Mouse (Mus musculus): ENCODE data around the gene H60c. TPM values are rescaled to one million over a fixed set of nuclear protein-coding genes. Genes with fewer than 3 reads are reported as not detected.

Gene H60c
- polyA plus RNA-seq, 2 experiments: not detected

DNA sequence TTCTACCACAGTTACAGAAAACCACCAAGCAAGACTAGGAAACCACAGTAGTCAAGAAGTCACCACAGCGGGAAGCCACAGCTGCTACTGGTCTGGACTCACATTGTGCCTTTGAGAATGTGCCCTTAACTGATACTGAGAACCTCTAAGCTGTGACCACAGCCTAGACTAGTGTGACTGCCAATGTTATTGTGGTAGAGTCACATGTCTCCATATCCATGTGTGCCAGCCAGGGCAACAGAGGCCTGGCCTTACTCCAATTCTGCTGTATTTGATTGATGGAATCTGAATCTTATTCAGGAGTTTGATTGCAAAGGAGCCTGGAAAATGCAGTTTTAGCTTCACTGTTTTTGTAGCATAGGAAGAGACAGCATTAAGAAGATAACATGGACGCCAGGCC, 13.5 kb upstream of the H60c start:
- Histone ChIP-seq H3K9ac (replicated peaks) (no peak overlapping the region), H3K36me3 (replicated peaks; ENCODE audit: control insufficient read depth, insufficient read depth, low read depth) (no peaks in the 10 kb centered on the region), H3K9me3 (ENCODE audit: control insufficient read depth, low read length) (no peaks in the 10 kb centered on the region), H3K4me3 (ENCODE audit: insufficient read depth in 1 of 2, low read depth in 2 of 2, low read length in 2 of 2) (no peak overlapping the region), H3K4me1 (replicated peaks; ENCODE audit: control insufficient read depth in 2 of 2, insufficient read depth in 2 of 2, low read length in 1 of 2) (no peaks in the 10 kb centered on the region), H3K27me3 (ENCODE audit: control insufficient read depth, insufficient read depth, low read length) (no peaks in the 10 kb centered on the region), H3K4me2 (ENCODE audit: low read depth) (no peak overlapping the region), H3K27ac (no peak overlapping the region)
- TF ChIP-seq CTCF (IDR thresholded peaks at IDR 0.05; ENCODE audit: low read depth): no peak
- TF ChIP-seq EP300 (IDR thresholded peaks at IDR 0.05; ENCODE audit: low read depth): no peak
- 23% methylated on average over 2 of the region's 2 CpGs for WGBS (ENCODE audit: insufficient replicate concordance)
- DNase-seq (ENCODE audit: low read depth in 3 of 3, low spot score in 3 of 3) (no peak), ATAC-seq (ENCODE audit: insufficient read depth) (no peak)

DNA sequence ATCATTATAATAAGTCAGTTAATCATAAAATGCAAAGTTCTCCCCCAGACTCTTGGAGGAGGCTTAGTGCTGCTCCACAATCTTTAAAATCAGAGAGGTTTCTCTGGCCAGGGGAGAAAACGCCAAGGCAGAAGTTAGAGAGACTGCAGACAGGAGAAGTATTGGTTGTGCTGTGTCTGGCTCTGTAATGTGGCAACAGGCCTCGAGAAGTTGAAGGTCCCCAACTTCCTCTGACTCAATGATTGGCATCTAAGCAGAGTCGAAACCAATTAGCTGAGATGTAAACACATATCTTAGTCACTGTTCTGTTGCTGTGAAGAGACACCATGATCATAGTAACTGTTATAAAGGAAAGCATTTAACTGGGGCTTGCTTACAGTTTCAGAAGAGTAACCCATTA, 6.5 kb upstream of the H60c start:
- DNase-seq (ENCODE audit: low read depth in 3 of 3, low spot score in 3 of 3) (no peak), ATAC-seq (ENCODE audit: insufficient read depth) (no peak)
- Histone ChIP-seq H3K36me3 (replicated peaks; ENCODE audit: control insufficient read depth, insufficient read depth, low read depth) (no peaks in the 10 kb centered on the region), H3K4me2 (ENCODE audit: low read depth) (no peak overlapping the region), H3K4me1 (replicated peaks; ENCODE audit: control insufficient read depth in 2 of 2, insufficient read depth in 2 of 2, low read length in 1 of 2) (no peaks in the 10 kb centered on the region), H3K27me3 (ENCODE audit: control insufficient read depth, insufficient read depth, low read length) (no peaks in the 10 kb centered on the region), H3K9me3 (ENCODE audit: control insufficient read depth, low read length) (no peaks in the 10 kb centered on the region), H3K9ac (replicated peaks) (no peak overlapping the region), H3K4me3 (ENCODE audit: insufficient read depth in 1 of 2, low read depth in 2 of 2, low read length in 2 of 2) (no peak overlapping the region), H3K27ac (no peak overlapping the region)
- no peak for TF ChIP-seq EP300 (IDR thresholded peaks at IDR 0.05; ENCODE audit: low read depth)
- TF ChIP-seq CTCF (IDR thresholded peaks at IDR 0.05; ENCODE audit: low read depth): no peak
- WGBS (ENCODE audit: insufficient replicate concordance): 29% methylated on average over 3 of the region's 3 CpGs

DNA sequence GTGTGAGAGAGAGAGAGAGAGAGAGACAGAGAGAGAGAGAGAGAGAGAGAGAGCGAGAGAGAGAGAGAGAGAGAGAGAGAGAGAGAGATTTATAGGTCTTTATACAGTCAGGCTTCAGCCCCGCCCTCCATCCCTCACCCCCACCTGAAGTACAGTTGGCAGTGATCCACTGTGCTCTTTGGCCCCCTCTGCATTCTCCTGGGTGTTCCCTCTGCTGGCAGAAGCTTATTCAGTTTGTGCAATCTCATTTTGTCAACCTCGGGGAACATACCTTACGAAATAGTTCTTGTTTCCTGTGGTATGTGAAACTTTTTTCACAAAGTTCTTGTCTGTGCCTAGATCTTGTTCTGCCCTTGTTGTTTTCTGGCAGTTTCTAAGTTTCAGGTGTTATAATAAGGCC, 3.5 kb upstream of the H60c start:
- DNase-seq (ENCODE audit: low read depth in 3 of 3, low spot score in 3 of 3) (peak in 2 of 3 experiments; percentile 22 to 24), ATAC-seq (ENCODE audit: insufficient read depth) (peak; percentile 80)
- TF ChIP-seq CTCF (IDR thresholded peaks at IDR 0.05; ENCODE audit: low read depth) (peak; percentile 32), EP300 (IDR thresholded peaks at IDR 0.05; ENCODE audit: low read depth) (no peak)
- no peaks in the 10 kb centered on the region for H3K9me3 ChIP-seq (ENCODE audit: control insufficient read depth, low read length)
- no peaks in the 10 kb centered on the region for H3K27me3 ChIP-seq (ENCODE audit: control insufficient read depth, insufficient read depth, low read length)
- H3K9ac ChIP-seq (replicated peaks): no peak overlapping the region
- WGBS (ENCODE audit: insufficient replicate concordance): 19% methylated on average over 3 of the region's 4 CpGs
- H3K36me3 ChIP-seq (replicated peaks; ENCODE audit: control insufficient read depth, insufficient read depth, low read depth): no peaks in the 10 kb centered on the region
- H3K4me3 ChIP-seq (ENCODE audit: insufficient read depth in 1 of 2, low read depth in 2 of 2, low read length in 2 of 2): no peak overlapping the region
- no peak overlapping the region for H3K27ac ChIP-seq
- no peak overlapping the region for H3K4me2 ChIP-seq (ENCODE audit: low read depth)
- H3K4me1 ChIP-seq (replicated peaks; ENCODE audit: control insufficient read depth in 2 of 2, insufficient read depth in 2 of 2, low read length in 1 of 2): no peaks in the 10 kb centered on the region

DNA sequence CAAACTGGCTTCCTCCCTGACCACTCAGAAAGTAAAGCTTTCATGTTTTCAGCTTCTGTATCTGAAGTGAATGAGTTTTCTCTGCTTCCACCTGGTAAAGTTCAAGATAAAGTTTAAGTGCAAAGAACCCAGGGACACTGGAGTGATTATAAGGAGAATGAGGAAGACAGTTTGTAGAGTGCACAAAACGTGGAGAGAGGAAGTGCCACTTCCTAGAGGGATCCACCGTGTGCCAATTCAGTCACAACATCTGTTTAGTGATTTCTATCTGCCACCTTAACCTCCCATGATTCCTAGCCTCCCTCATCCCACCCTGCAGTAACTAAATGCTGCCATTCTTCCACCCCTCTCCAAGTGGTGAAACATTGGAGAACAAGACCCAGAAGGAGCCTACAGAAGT, 842 bp downstream of the H60c start:
- Histone ChIP-seq H3K27me3 (ENCODE audit: control insufficient read depth, insufficient read depth, low read length) (no peaks in the 10 kb centered on the region), H3K4me3 (ENCODE audit: insufficient read depth in 1 of 2, low read depth in 2 of 2, low read length in 2 of 2) (no peak overlapping the region), H3K4me2 (ENCODE audit: low read depth) (no peak overlapping the region), H3K9me3 (ENCODE audit: control insufficient read depth, low read length) (no peaks in the 10 kb centered on the region), H3K4me1 (replicated peaks; ENCODE audit: control insufficient read depth in 2 of 2, insufficient read depth in 2 of 2, low read length in 1 of 2) (no peaks in the 10 kb centered on the region), H3K36me3 (replicated peaks; ENCODE audit: control insufficient read depth, insufficient read depth, low read depth) (no peaks in the 10 kb centered on the region), H3K9ac (replicated peaks) (no peak overlapping the region), H3K27ac (no peak overlapping the region)
- no peak for DNase-seq (ENCODE audit: low read depth in 3 of 3, low spot score in 3 of 3)
- no peak for ATAC-seq (ENCODE audit: insufficient read depth)
- WGBS (ENCODE audit: insufficient replicate concordance): 22% methylated on average over 2 of the region's 2 CpGs
- TF ChIP-seq EP300 (IDR thresholded peaks at IDR 0.05; ENCODE audit: low read depth) (no peak), CTCF (IDR thresholded peaks at IDR 0.05; ENCODE audit: low read depth) (no peak)

DNA sequence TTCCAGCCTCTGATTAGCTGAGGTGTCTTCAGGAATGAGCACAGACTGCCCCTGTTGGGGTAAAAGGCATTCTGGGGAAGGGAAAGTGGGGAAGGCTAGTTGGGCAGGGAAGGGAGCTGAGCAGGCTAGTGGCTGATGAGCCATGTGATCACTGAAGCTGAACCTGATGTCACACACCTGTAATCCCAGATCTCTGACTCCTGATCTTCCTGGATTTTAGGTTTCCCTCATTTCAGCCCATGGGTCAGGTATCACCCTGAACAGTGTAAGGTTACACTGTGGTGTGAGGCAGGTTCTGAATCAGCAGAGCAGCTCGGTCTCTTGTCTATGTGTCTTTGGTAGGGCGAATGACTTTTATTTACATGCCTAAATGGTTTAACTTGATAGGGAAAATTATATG, 4.8 kb downstream of the H60c start:
- 49% methylated on average over 2 of the region's 2 CpGs for WGBS (ENCODE audit: insufficient replicate concordance)
- Histone ChIP-seq H3K36me3 (replicated peaks; ENCODE audit: control insufficient read depth, insufficient read depth, low read depth) (no peaks in the 10 kb centered on the region), H3K4me1 (replicated peaks; ENCODE audit: control insufficient read depth in 2 of 2, insufficient read depth in 2 of 2, low read length in 1 of 2) (no peaks in the 10 kb centered on the region), H3K27ac (no peak overlapping the region), H3K27me3 (ENCODE audit: control insufficient read depth, insufficient read depth, low read length) (no peaks in the 10 kb centered on the region), H3K4me2 (ENCODE audit: low read depth) (no peak overlapping the region), H3K9ac (replicated peaks) (no peak overlapping the region), H3K4me3 (ENCODE audit: insufficient read depth in 1 of 2, low read depth in 2 of 2, low read length in 2 of 2) (no peak overlapping the region), H3K9me3 (ENCODE audit: control insufficient read depth, low read length) (no peaks in the 10 kb centered on the region)
- DNase-seq (ENCODE audit: low read depth in 3 of 3, low spot score in 3 of 3): no peak
- TF ChIP-seq CTCF (IDR thresholded peaks at IDR 0.05; ENCODE audit: low read depth) (no peak), EP300 (IDR thresholded peaks at IDR 0.05; ENCODE audit: low read depth) (no peak)
- no peak for ATAC-seq (ENCODE audit: insufficient read depth)

Measured in liver, embryonic 14.5 days (tissue).